ENCODE assay signal across 1 mouse cellular context in the genomic region with DNA sequence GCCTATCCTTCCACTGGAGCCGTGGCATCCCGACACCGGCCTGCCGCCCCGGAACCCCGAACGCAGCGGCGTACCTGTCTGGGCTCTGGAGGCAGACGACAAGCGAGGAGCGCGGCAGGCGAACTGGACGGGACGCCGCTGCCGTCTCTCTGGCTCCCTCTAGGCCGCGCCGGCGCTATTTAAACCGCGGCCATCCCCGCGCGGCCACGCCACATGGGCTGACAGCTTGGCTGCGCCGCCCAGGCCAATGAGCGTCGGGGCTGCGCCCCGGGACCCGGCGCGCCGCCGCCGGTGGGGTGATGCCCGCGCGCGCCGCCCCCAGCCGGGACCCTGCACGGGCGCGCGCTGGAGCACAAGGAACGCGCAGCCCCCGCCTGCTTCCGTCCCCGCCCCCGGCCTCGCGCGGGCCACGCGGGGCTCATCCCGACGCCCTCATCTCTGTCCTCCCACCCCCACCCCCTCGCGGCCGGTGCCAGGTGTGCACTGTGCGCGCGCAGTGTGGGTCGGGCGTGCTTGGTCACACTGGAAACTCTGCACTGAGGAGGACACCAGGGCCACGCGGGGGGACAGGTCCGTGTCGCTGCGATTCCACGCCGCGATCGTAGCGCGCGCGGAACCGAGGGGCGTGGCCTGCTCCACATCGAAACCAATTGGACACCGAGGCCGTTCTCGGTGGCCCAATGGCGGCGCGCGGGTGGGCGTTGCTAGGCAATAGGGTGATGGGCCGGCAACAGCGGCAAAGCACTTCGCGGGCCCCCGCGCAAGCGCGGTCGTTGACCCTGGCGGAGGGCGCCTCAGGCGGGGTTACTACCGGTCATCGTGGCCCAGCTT.
TF ChIP-seq lines count a peak whose summit lies in the region.

A gene (minus strand): TSS at position 592 of the 831 bp plus-strand sequence.

TF ChIP-seq in CH12.LX, 34 proteins besides CTCF, POLR2A, EP300 and RAD21 (continued from another document):
- TF ChIP-seq E2F4 (IDR thresholded peaks at IDR 0.05; ENCODE audit: insufficient replicate concordance, low read depth, low read length), result 0 out of 2 replicates have a peak, but pooled peaks have one; percentile 39
- TF ChIP-seq ETS1 (conservative IDR thresholded peaks at IDR 0.05; ENCODE audit: low read depth, low read length), result no peak
- peak; percentile 99 for TF ChIP-seq POLR2AphosphoS2 (IDR thresholded peaks at IDR 0.05; ENCODE audit: low read depth, low read length)
- TF ChIP-seq JUND (conservative IDR thresholded peaks at IDR 0.05; ENCODE audit: low read depth, low read length), result no peak
- peak; percentile 82; the same call in 1 of the 2 replicates for TF ChIP-seq CHD1 (IDR thresholded peaks at IDR 0.05; ENCODE audit: low read depth, low read length)
- peak; percentile 7 for TF ChIP-seq HCFC1 (IDR thresholded peaks at IDR 0.05; ENCODE audit: low read depth, low read length)
- peak; percentile 68; the same call in 1 of the 2 replicates for TF ChIP-seq MEF2A (IDR thresholded peaks at IDR 0.05; ENCODE audit: borderline replicate concordance, low read depth, low read length)
- peak; percentile 89 for TF ChIP-seq NRF1 (IDR thresholded peaks at IDR 0.05; ENCODE audit: low read depth, low read length)
- TF ChIP-seq RCOR1 (conservative IDR thresholded peaks at IDR 0.05; ENCODE audit: low read depth, low read length), result 0 out of 2 replicates have a peak, but pooled peaks have one; percentile 74
- peak; percentile 98 for TF ChIP-seq TCF12 (IDR thresholded peaks at IDR 0.05; ENCODE audit: low read depth, low read length)
- TF ChIP-seq SMC3 (IDR thresholded peaks at IDR 0.05; ENCODE audit: low read depth, low read length), result no peak; the same call in 1 of the 2 replicates
- TF ChIP-seq GABPA (IDR thresholded peaks at IDR 0.05; ENCODE audit: insufficient replicate concordance, low read depth, low read length), result no peak
- TF ChIP-seq UBTF (IDR thresholded peaks at IDR 0.05; ENCODE audit: low read depth, low read length), result peak; percentile 98
- peak; percentile 96 for TF ChIP-seq TBP (conservative IDR thresholded peaks at IDR 0.05; ENCODE audit: low read depth, low read length)
- no peak for TF ChIP-seq USF2 (conservative IDR thresholded peaks at IDR 0.05; ENCODE audit: low read depth, low read length)
- TF ChIP-seq MAZ (IDR thresholded peaks at IDR 0.05; ENCODE audit: low read depth, low read length), result no peak; the same call in 1 of the 2 replicates
- TF ChIP-seq MXI1 (IDR thresholded peaks at IDR 0.05; ENCODE audit: low read depth, low read length), result peak; percentile 93
- peak; percentile 93 for TF ChIP-seq SIN3A (IDR thresholded peaks at IDR 0.05; ENCODE audit: low read length)
- peak; percentile 46; the same call in 1 of the 2 replicates for TF ChIP-seq IRF4 (IDR thresholded peaks at IDR 0.05; ENCODE audit: low read depth, low read length)
- no peak for TF ChIP-seq ZC3H11A (IDR thresholded peaks at IDR 0.05; ENCODE audit: low read depth, low read length)
- no peak for TF ChIP-seq USF1 (IDR thresholded peaks at IDR 0.05; ENCODE audit: low read depth, low read length)
- TF ChIP-seq PAX5 (IDR thresholded peaks at IDR 0.05; ENCODE audit: low read length), result no peak
- no peak for TF ChIP-seq JUN (IDR thresholded peaks at IDR 0.05; ENCODE audit: insufficient read depth, low read depth, low read length)
- TF ChIP-seq BHLHE40 (IDR thresholded peaks at IDR 0.05; ENCODE audit: low read depth, low read length), result no peak; the same call in 1 of the 2 replicates
- peak; percentile 99 for TF ChIP-seq ZMIZ1 (IDR thresholded peaks at IDR 0.05; ENCODE audit: low read depth, low read length)
- no peak for TF ChIP-seq ZKSCAN1 (IDR thresholded peaks at IDR 0.05; ENCODE audit: borderline replicate concordance, low read depth, low read length)
- TF ChIP-seq KAT2A (IDR thresholded peaks at IDR 0.05; ENCODE audit: insufficient replicate concordance, low read length), result 0 out of 2 replicates have a peak, but pooled peaks have one; percentile 63
- TF ChIP-seq CHD2 (IDR thresholded peaks at IDR 0.05; ENCODE audit: low read length), result no peak; the same call in 1 of the 2 replicates
- TF ChIP-seq MAFK (IDR thresholded peaks at IDR 0.05; ENCODE audit: insufficient replicate concordance, low read length), result no peak
- peak; percentile 100 for TF ChIP-seq NELFE (IDR thresholded peaks at IDR 0.05; ENCODE audit: low read depth, low read length)
- peak; percentile 52 for TF ChIP-seq ELF1 (IDR thresholded peaks at IDR 0.05; ENCODE audit: low read depth, low read length)
TF ChIP-seq in CH12.LX: peak in this region for 19.
